In the genomic region with DNA sequence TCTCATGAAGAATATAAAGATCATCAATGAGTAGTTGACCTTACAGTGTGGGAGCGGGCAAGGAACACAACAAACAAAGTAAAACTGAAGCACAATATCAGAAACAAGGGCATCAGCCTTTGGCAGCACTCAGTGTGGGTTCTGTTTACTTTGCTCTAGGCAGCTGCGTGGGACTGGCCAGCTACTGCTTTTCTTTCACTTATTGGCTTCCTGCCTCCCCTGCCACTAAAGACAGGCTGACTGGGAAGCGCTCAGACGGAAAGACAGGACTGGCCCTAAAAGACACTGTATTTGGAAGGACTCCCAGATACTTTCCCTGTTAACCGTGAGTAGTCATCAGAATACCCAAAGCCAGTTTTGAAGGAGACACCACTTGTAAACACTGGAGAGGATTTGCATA, we compare ENCODE assay signal across 12 mouse cellular contexts.
DNase-seq lines count a peak whose midpoint lies in the region; ATAC-seq and TF ChIP-seq lines count a peak whose summit lies in the region.
"Had no signal": no experiment of that assay in that cellular context is flagged by ENCODE, and none has a peak within 500 bp of the region (broad histone marks: within the 10 kb centered on the region; RNA-seq: fewer than 3 reads in every experiment).

No protein-coding gene starts in this region.

- no peaks in the 10 kb centered on the region for H3K9me3 ChIP-seq in neural tube, embryonic 11.5 days (ENCODE audit: control insufficient read depth, low read length)
- H3K9me3 ChIP-seq in kidney, embryonic 14.5 days (ENCODE audit: control insufficient read depth, low read length): no peaks in the 10 kb centered on the region
- H3K9me3 ChIP-seq in midbrain, embryonic 16.5 days (replicated peaks; ENCODE audit: control insufficient read depth, low read length, poor library complexity, severe bottlenecking): no peaks in the 10 kb centered on the region
- H3K9me3 ChIP-seq: forebrain, embryonic 12.5 days; limb, embryonic 12.5 days had no signal

- intact Hi-C loops in gastrocnemius, adult 2 months (cut with DNase I): no loop called here

- TF ChIP-seq CTCF in gastrocnemius, adult 2 months (IDR thresholded peaks at IDR 0.05): no peak

- H3K27ac ChIP-seq in gastrocnemius, adult 2 months: peak overlapping the region; percentile 12; the same call in 1 of the 2 replicates
- no peak overlapping the region for H3K27ac ChIP-seq in neural tube, embryonic 11.5 days (ENCODE audit: low read depth, low read length)
- H3K27ac ChIP-seq in kidney, embryonic 14.5 days (ENCODE audit: low read depth, low read length): no peak overlapping the region
- H3K27ac ChIP-seq in midbrain, embryonic 16.5 days (ENCODE audit: low read length): no peak overlapping the region
- H3K27ac ChIP-seq: forebrain, embryonic 12.5 days; limb, embryonic 12.5 days; stomach, postnatal 0 days had no signal

- H3K4me3 ChIP-seq in gastrocnemius, adult 2 months: no peak overlapping the region
- H3K4me3 ChIP-seq in neural tube, embryonic 11.5 days (ENCODE audit: low read depth, low read length): no peak overlapping the region
- H3K4me3 ChIP-seq in kidney, embryonic 14.5 days (ENCODE audit: low read length): no peak overlapping the region
- H3K4me3 ChIP-seq in midbrain, embryonic 16.5 days (ENCODE audit: low read depth, low read length): no peak overlapping the region
- H3K4me3 ChIP-seq: forebrain, embryonic 12.5 days; limb, embryonic 12.5 days had no signal

- no peak overlapping the region for H3K9ac ChIP-seq in neural tube, embryonic 11.5 days (ENCODE audit: low read length)
- no peak overlapping the region for H3K9ac ChIP-seq in kidney, embryonic 14.5 days (ENCODE audit: low read depth, low read length)
- H3K9ac ChIP-seq in midbrain, embryonic 16.5 days (ENCODE audit: low read depth, low read length): no peak overlapping the region
- H3K9ac ChIP-seq: forebrain, embryonic 12.5 days; limb, embryonic 12.5 days had no signal

- 50% methylated on average over 5 of the region's 5 CpGs for WGBS in neural tube, embryonic 11.5 days
- WGBS in kidney, embryonic 14.5 days: 17% methylated on average over 5 of the region's 5 CpGs
- WGBS in midbrain, embryonic 16.5 days: 40% methylated on average over 5 of the region's 5 CpGs

- H3K36me3 ChIP-seq in neural tube, embryonic 11.5 days (ENCODE audit: control insufficient read depth, insufficient read depth, low read length): no peaks in the 10 kb centered on the region
- no peaks in the 10 kb centered on the region for H3K36me3 ChIP-seq in kidney, embryonic 14.5 days (ENCODE audit: control insufficient read depth, insufficient read depth, low read length)
- H3K36me3 ChIP-seq in midbrain, embryonic 16.5 days (ENCODE audit: control insufficient read depth, insufficient read depth, low read length): no peaks in the 10 kb centered on the region
- H3K36me3 ChIP-seq: forebrain, embryonic 12.5 days; limb, embryonic 12.5 days had no signal

- ATAC-seq in neural tube, embryonic 11.5 days (ENCODE audit: insufficient read depth, low FRiP score, low TSS enrichment): no peak
- ATAC-seq in kidney, embryonic 14.5 days (ENCODE audit: low FRiP score, low TSS enrichment): peak; percentile 88; the same call in 1 of the 2 replicates
- 0 out of 2 replicates have a peak, but pooled peaks have one; percentile 28 for ATAC-seq in midbrain, embryonic 16.5 days

- DNase-seq in gastrocnemius, adult 2 months: no peak
- DNase-seq in gastrocnemius, postnatal 10 days: no peak
- peak; percentile 13 for DNase-seq in neural tube, embryonic 11.5 days (ENCODE audit: low spot score)
- no peak for DNase-seq in neural tube, embryonic 10.5 days (ENCODE audit: extremely low spot score, low spot score)
- no peak for DNase-seq in liver
- no peak for DNase-seq in left cerebral cortex, adult 8-10 months (ENCODE audit: low spot score in 2 of 2)
- DNase-seq: heart, postnatal 4 days had no signal

- no peaks in the 10 kb centered on the region for H3K4me1 ChIP-seq in neural tube, embryonic 11.5 days (ENCODE audit: control insufficient read depth, insufficient read depth, low read length)
- H3K4me1 ChIP-seq in kidney, embryonic 14.5 days (ENCODE audit: control insufficient read depth, insufficient read depth, low read length): no peaks in the 10 kb centered on the region
- no peaks in the 10 kb centered on the region; the same call in 1 of the 2 replicates for H3K4me1 ChIP-seq in midbrain, embryonic 16.5 days (ENCODE audit: control insufficient read depth, insufficient read depth, low read length)
- H3K4me1 ChIP-seq: forebrain, embryonic 12.5 days had no signal

- H3K4me2 ChIP-seq in neural tube, embryonic 11.5 days (ENCODE audit: low read depth): no peak overlapping the region
- no peak overlapping the region for H3K4me2 ChIP-seq in kidney, embryonic 14.5 days (replicated peaks; ENCODE audit: low read depth, low read length)
- no peak overlapping the region for H3K4me2 ChIP-seq in midbrain, embryonic 16.5 days (ENCODE audit: low read length)
- H3K4me2 ChIP-seq: forebrain, embryonic 12.5 days; limb, embryonic 12.5 days had no signal

- no peaks in the 10 kb centered on the region for H3K27me3 ChIP-seq in neural tube, embryonic 11.5 days (ENCODE audit: control insufficient read depth, insufficient read depth, low read length)
- no peaks in the 10 kb centered on the region for H3K27me3 ChIP-seq in kidney, embryonic 14.5 days (ENCODE audit: control insufficient read depth, insufficient read depth, low read length)
- H3K27me3 ChIP-seq in midbrain, embryonic 16.5 days (ENCODE audit: control insufficient read depth, insufficient read depth, low read depth, low read length): no peaks in the 10 kb centered on the region
- H3K27me3 ChIP-seq: forebrain, embryonic 12.5 days; limb, embryonic 12.5 days had no signal
